Mouse (Mus musculus) stomach, postnatal 0 days (tissue): ENCODE measurements around the gene Trak1.

ENCODE experiments used
- CTCF ChIP-seq: IDR thresholded peaks from 2 replicates; pipeline ENCODE4 v1.5.1; 2016; ENCODE audit warnings: antibody characterized with exemption, low read depth, mild to moderate bottlenecking, moderate library complexity
- EP300 ChIP-seq: optimal IDR thresholded peaks from 2 replicates; pipeline ENCODE3; 2016; ENCODE audit warnings: antibody characterized with exemption

DNA sequence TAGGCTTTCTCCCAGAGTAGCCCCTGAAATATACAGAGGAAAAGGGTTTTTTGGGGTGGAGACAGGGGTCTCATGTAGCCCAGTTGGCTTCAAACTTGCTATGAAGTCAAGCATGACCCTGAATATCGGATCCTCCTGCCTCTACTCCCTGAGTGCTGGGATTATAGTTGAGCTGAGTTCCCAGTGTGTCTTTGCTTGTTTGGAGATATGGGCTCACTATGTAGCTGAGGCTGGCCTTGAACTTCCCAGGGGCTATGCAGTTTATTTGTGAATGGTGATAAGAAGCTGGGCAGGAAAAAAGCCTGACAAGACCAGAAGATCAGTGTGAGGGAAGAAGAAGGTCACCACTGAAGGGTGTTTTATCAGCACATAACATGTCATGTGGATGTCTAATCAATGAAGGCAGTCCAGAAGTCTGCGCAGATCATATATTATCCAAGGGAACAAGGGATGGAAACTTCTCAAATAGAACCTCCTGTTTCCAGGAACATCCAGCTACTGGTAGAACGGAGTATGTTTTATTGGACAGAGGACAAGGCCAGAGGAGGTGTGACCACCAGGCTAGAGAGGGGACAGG, 10.9 kb upstream of the Trak1 start:
- TF ChIP-seq CTCF (no peak), EP300 (no peak)
